ENCODE assay signal across 9 mouse cellular contexts in the genomic region with DNA sequence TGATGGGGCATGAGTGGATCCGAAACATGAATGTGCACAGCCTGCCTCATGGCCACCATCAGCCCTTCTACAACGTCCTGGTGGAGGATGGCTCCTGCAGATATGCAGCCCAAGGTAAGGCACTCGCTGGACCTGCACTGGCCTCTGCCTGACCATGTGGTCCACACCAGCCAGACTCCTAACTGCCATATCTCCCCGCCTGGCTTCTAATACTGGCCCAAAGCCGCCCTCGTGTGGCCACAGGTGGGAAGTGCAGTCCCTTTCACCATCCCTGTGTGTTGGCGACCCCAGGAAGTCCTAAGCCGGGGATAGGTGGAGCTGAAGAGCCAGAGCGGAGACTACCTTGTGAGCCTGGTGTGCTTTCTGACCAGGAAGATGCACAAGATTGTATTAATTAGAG. TPM values are rescaled to one million over a fixed set of nuclear protein-coding genes. Genes with fewer than 3 reads are reported as not detected.
DNase-seq lines count a peak whose midpoint lies in the region; ATAC-seq lines count a peak whose summit lies in the region.
"Had no signal": no experiment of that assay in that cellular context is flagged by ENCODE, and none has a peak within 500 bp of the region (broad histone marks: within the 10 kb centered on the region; RNA-seq: fewer than 3 reads in every experiment).

No protein-coding gene starts in this region.

- no peak overlapping the region for H3K27ac ChIP-seq in forebrain, embryonic 16.5 days (ENCODE audit: low read length)
- H3K27ac ChIP-seq in hindbrain, embryonic 16.5 days (ENCODE audit: low read depth, low read length) = no peak overlapping the region
- H3K27ac ChIP-seq in midbrain, embryonic 13.5 days = no peak overlapping the region
- H3K27ac ChIP-seq: macrophage had no signal

- DNase-seq in layer of hippocampus, adult 11-12 months (ENCODE audit: low spot score) = peak; percentile 80
- DNase-seq in layer of hippocampus, adult 9-10 months (ENCODE audit: low spot score) = no peak
- peak; percentile 78 to 85 for DNase-seq in cerebellum, adult 18-20 months
- DNase-seq in left cerebral cortex, postnatal 25 days (ENCODE audit: low spot score in 2 of 2) = peak; percentile 63 to 66
- peak; percentile 60 for DNase-seq in splenic B cell, adult 2 months (ENCODE audit: low read depth, low spot score)

- H3K9me3 ChIP-seq in forebrain, embryonic 16.5 days (ENCODE audit: control insufficient read depth, low read length) = no peaks in the 10 kb centered on the region
- no peaks in the 10 kb centered on the region for H3K9me3 ChIP-seq in hindbrain, embryonic 16.5 days (ENCODE audit: control insufficient read depth, low read length)
- no peaks in the 10 kb centered on the region for H3K9me3 ChIP-seq in midbrain, embryonic 13.5 days

- H3K4me1 ChIP-seq in forebrain, embryonic 16.5 days (replicated peaks; ENCODE audit: control insufficient read depth, insufficient read depth, low read length) = no peaks in the 10 kb centered on the region
- no peaks in the 10 kb centered on the region for H3K4me1 ChIP-seq in hindbrain, embryonic 16.5 days (ENCODE audit: control insufficient read depth, insufficient read depth, low read depth, low read length)
- H3K4me1 ChIP-seq in midbrain, embryonic 13.5 days (replicated peaks) = no peaks in the 10 kb centered on the region

- peak; percentile 36; the same call in 1 of the 2 replicates for ATAC-seq in forebrain, embryonic 16.5 days
- peak; percentile 55 for ATAC-seq in hindbrain, embryonic 16.5 days
- peak; percentile 62 for ATAC-seq in midbrain, embryonic 13.5 days

- H3K4me2 ChIP-seq in forebrain, embryonic 16.5 days (ENCODE audit: low read length) = no peak overlapping the region
- no peak overlapping the region for H3K4me2 ChIP-seq in hindbrain, embryonic 16.5 days (ENCODE audit: low read length)
- H3K4me2 ChIP-seq in midbrain, embryonic 13.5 days (replicated peaks) = no peak overlapping the region

- 31% methylated on average over 9 of the region's 9 CpGs for WGBS in forebrain, embryonic 16.5 days
- WGBS in hindbrain, embryonic 16.5 days = 32% methylated on average over 9 of the region's 9 CpGs
- WGBS in midbrain, embryonic 13.5 days = 34% methylated on average over 9 of the region's 9 CpGs

- H3K27me3 ChIP-seq in forebrain, embryonic 16.5 days (replicated peaks; ENCODE audit: control insufficient read depth, insufficient read depth, low read length) = no peaks in the 10 kb centered on the region
- no peaks in the 10 kb centered on the region for H3K27me3 ChIP-seq in hindbrain, embryonic 16.5 days (replicated peaks; ENCODE audit: control insufficient read depth, insufficient read depth, low read length)
- no peaks in the 10 kb centered on the region for H3K27me3 ChIP-seq in midbrain, embryonic 13.5 days
- no peaks in the 10 kb centered on the region for H3K27me3 ChIP-seq in splenic B cell, adult 2 months (ENCODE audit: control insufficient read depth, insufficient read depth, low read length, poor library complexity, severe bottlenecking)

- peaks cover 32% of the 10 kb centered on the region for H3K36me3 ChIP-seq in forebrain, embryonic 16.5 days (ENCODE audit: control insufficient read depth, insufficient read depth)
- H3K36me3 ChIP-seq in hindbrain, embryonic 16.5 days (ENCODE audit: control insufficient read depth, insufficient read depth, low read length) = peaks cover 46% of the 10 kb centered on the region
- peaks cover 98% of the 10 kb centered on the region for H3K36me3 ChIP-seq in midbrain, embryonic 13.5 days
- peaks cover 5% of the 10 kb centered on the region for H3K36me3 ChIP-seq in splenic B cell, adult 2 months (ENCODE audit: control insufficient read depth, insufficient read depth, low read length, poor library complexity, severe bottlenecking)

- intact Hi-C loops in left cerebral cortex, postnatal 25 days (cut with DNase I) = loop anchor here (5.0 kb wide), 1 partner anchor 485 kb away; no protein-coding TSS in a partner anchor

- no peak overlapping the region for H3K9ac ChIP-seq in forebrain, embryonic 16.5 days (replicated peaks; ENCODE audit: low read depth, low read length)
- H3K9ac ChIP-seq in hindbrain, embryonic 16.5 days (ENCODE audit: low read depth, low read length) = no peak overlapping the region
- H3K9ac ChIP-seq in midbrain, embryonic 13.5 days (replicated peaks) = no peak overlapping the region

- no peak overlapping the region for H3K4me3 ChIP-seq in forebrain, embryonic 16.5 days (replicated peaks; ENCODE audit: low read length)
- H3K4me3 ChIP-seq in hindbrain, embryonic 16.5 days (ENCODE audit: low read length) = no peak overlapping the region
- no peak overlapping the region for H3K4me3 ChIP-seq in midbrain, embryonic 13.5 days (replicated peaks)

RNA-seq across cellular contexts. Expression of a gene that starts 25.5 kb away (rescaled TPM):
- polyA plus RNA-seq in forebrain, embryonic 16.5 days (2015; fragmentation: Nextera tagmentation; extraction: Ambion mirVana) = 7.7 and 10.3 TPM in 2 replicates
- 4.1 and 5.4 TPM in 2 replicates for polyA plus RNA-seq in hindbrain, embryonic 16.5 days (2015; fragmentation: Nextera tagmentation; extraction: Ambion mirVana)
- 10 to 100 TPM; 90.0 to 94.0 TPM for total RNA-seq in left cerebral cortex, postnatal 25 days (2021)
- polyA plus RNA-seq in midbrain, embryonic 13.5 days (2015; fragmentation: Nextera tagmentation; extraction: Ambion mirVana) = 2.9 TPM in 2 replicates
- polyA plus RNA-seq: macrophage had no signal

RNA-seq across cellular contexts. Expression of a gene that starts 25.5 kb away (rescaled TPM):
- polyA plus RNA-seq in forebrain, embryonic 16.5 days (2015; fragmentation: Nextera tagmentation; extraction: Ambion mirVana) = 203 and 214 TPM in 2 replicates
- polyA plus RNA-seq in hindbrain, embryonic 16.5 days (2015; fragmentation: Nextera tagmentation; extraction: Ambion mirVana) = 151 and 167 TPM in 2 replicates
- 100 to 1,000 TPM; 105 to 110 TPM for total RNA-seq in left cerebral cortex, postnatal 25 days (2021)
- polyA plus RNA-seq in midbrain, embryonic 13.5 days (2015; fragmentation: Nextera tagmentation; extraction: Ambion mirVana) = 152 and 154 TPM in 2 replicates
